Mouse (Mus musculus) layer of hippocampus, adult 18-20 months (tissue): Measurements from ENCODE around the gene Hmgb3. TPM values are rescaled to one million over a fixed set of nuclear protein-coding genes. Genes with fewer than 3 reads are reported as not detected.

ENCODE experiments used
- DNase-seq, 2 experiments: peaks; one replicate each; pipeline ENCODE4 v3.0.0; 2022; ENCODE audit warnings: low spot score in 2 of 2
- microRNA-seq, 2 experiments: library from miRNA; unstranded; fragments of <30 nt; microRNA quantifications; one replicate each; pipeline ENCODE4 v1.2.0; 2021
- total RNA-seq, 2 experiments: library from RNA; stranded (reverse); gene quantifications; 2 replicates each; pipeline ENCODE4 v1.2.3; 2021

Hmgb3 gene
- total RNA-seq, 2 experiments from 2014 or later = 9.8 to 13.1 TPM

DNA sequence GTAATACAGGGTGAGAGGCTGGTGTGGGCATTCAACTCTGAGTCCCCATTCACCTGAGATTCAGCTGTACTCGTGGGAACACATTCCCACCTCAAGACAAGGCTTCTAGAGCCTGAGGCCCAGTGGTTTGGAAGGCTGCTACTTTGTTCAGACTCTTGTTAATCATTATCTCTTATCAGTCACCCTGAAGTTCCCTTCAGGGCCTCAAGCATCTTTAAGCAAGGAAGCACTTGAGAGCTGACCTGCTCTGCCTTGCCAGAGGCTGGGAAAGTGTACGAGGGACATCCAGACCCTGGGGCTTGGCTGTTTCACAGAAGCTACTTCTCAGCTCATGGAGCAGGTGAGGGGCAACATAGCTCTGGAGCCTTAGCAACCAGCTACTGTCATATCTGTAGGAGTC is 19.8 kb downstream of the Hmgb3 start:
- no peak for DNase-seq

DNA sequence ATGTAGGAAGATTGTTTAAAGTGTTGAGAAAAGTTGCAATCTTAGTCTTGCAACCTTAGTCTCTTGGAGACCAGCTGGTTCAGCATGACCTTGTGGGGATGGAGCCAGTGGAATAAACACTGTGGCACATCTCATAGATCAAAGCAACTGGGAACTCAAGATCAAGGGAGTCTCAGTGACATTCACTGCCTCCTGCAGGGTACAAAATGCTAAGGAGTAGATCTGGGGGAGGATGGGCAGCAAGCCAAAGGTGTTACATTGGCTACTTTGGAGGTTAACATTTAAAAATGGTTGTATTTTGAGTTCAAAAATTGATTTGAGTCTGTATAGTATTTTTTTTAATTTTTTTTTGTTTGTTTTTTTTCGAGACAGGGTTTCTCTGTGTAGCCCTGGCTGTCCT is 33.5 kb downstream of the Hmgb3 start:
- DNase-seq = no peak

DNA sequence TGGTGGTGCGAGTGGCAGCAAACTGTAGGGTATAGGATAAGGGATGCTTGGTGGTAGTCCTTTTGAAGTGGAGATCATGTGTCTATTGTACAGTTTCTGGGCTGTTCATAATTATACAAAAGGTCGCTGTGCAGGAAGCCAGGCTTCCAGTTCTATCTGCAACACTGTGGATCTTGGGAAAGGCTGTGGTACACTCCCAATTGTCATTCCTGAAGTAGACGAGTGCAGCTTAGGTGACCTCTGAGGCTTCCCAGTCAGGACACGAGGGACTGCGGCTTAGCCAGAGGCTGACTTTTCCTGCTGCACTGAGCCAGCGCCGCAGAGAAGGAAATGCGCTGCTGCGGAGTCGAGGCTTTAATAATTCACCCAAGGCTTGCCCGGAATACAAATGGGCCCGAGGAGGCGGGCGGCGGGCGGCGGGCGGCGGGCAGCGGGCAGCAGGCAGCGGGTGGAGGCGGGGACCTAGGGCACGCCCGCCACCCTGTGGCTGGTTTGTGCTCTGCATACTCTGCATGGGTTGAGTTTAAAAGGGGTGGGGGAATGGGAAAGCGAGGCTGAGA is 45.4 kb downstream of the Hmgb3 start:
- peak; percentile 1 to 45 for DNase-seq

Small RNA genes lying within 50 kb of the gene (microRNA-seq; reads per million reads assigned to microRNA genes)
- gene Gm23945 = 0 reads per million in 2 experiments

Other genes starting within 250 kb of the Hmgb3 start
- 10 to 100 TPM; 52.5 to 57.1 TPM for gene Mtmr1, start 191.2 kb upstream of the Hmgb3 start, total RNA-seq
- 10 to 100 TPM; 50.5 to 52.0 TPM for gene Cd99l2, start 63.1 kb upstream of the Hmgb3 start, total RNA-seq
- under 1 TPM in 1 of 2 experiments, not detected in 1; 0.40 TPM for gene Gpr50, start 107.7 kb downstream of the Hmgb3 start, total RNA-seq